Mouse (Mus musculus) MEL (cell line): ENCODE data around the gene Rps11. TPM values are rescaled to one million over a fixed set of nuclear protein-coding genes. Genes with fewer than 3 reads are reported as not detected.

ENCODE experiments used
- DNase-seq: peaks from one replicate; pipeline ENCODE4 v3.0.0; 2011; ENCODE audit warnings: low read depth, low spot score
- H3K27ac ChIP-seq: 2 replicates; pipeline ENCODE4 v1.5.1; 2012; ENCODE audit warnings: low read depth, mild to moderate bottlenecking, control low read depth, low read length, moderate library complexity; ENCODE audit not compliant: control insufficient read depth
- H3K27me3 ChIP-seq, 2 experiments: fragments of 150-350 bp in 1 of 2; sonication (generic) in 1 of 2; 2 replicates each; pipeline ENCODE4 v1.6.1; 2012; ENCODE audit warnings: low read length in 2 of 2, mild to moderate bottlenecking in 2 of 2, improper control_type of control experiment in 1 of 2, moderate library complexity in 1 of 2; ENCODE audit not compliant: insufficient read depth in 2 of 2, control insufficient read depth in 1 of 2
- H3K36me3 ChIP-seq, 2 experiments: 2 replicates each; pipeline ENCODE4 v1.6.1; 2012 to 2014; ENCODE audit warnings: low read length in 2 of 2, improper control_type of control experiment in 1 of 2, inconsistent platforms in 1 of 2, mild to moderate bottlenecking in 1 of 2; ENCODE audit not compliant: insufficient read depth in 2 of 2, control insufficient read depth in 1 of 2
- H3K4me1 ChIP-seq, 2 experiments: fragments of 150-350 bp in 1 of 2; sonication (generic) in 1 of 2; 2 replicates each; pipeline ENCODE4 v1.6.1; 2012; ENCODE audit warnings: low read length in 2 of 2, improper control_type of control experiment in 1 of 2, mild to moderate bottlenecking in 1 of 2; ENCODE audit not compliant: insufficient read depth in 2 of 2, control insufficient read depth in 1 of 2
- H3K4me3 ChIP-seq, 2 experiments: fragments of 150-350 bp in 1 of 2; sonication (generic) in 1 of 2; 2 replicates each; pipeline ENCODE4 v1.5.1; 2012; ENCODE audit warnings: low read depth in 2 of 2, low read length in 2 of 2, mild to moderate bottlenecking in 2 of 2, moderate library complexity in 2 of 2, control low read depth in 1 of 2, improper control_type of control experiment in 1 of 2; ENCODE audit not compliant: control insufficient read depth in 1 of 2, insufficient read depth in 1 of 2
- H3K79me2 ChIP-seq: 2 replicates; pipeline ENCODE4 v1.6.1; 2012; ENCODE audit warnings: mild to moderate bottlenecking, low read length, moderate library complexity; ENCODE audit not compliant: control insufficient read depth, poor library complexity, insufficient read depth
- H3K9ac ChIP-seq: 2 replicates; pipeline ENCODE4 v1.6.1; 2012; ENCODE audit warnings: low read depth, mild to moderate bottlenecking, control low read depth, low read length, moderate library complexity; ENCODE audit not compliant: control insufficient read depth, poor library complexity, severe bottlenecking
- H3K9me3 ChIP-seq: fragments of 150-350 bp; sonication (generic); replicated peaks from 2 replicates; pipeline ENCODE4 v1.6.1; 2012; ENCODE audit warnings: mild to moderate bottlenecking, low read length, improper control_type of control experiment, moderate library complexity; ENCODE audit not compliant: insufficient read depth
- BHLHE40 ChIP-seq: IDR thresholded peaks from 2 replicates; pipeline ENCODE4 v1.6.1; 2012; ENCODE audit warnings: low read depth, mild to moderate bottlenecking, inconsistent platforms, low read length, improper control_type of control experiment, borderline replicate concordance
- CTCF ChIP-seq, 3 experiments: IDR thresholded peaks in 2 of 3; conservative IDR thresholded peaks in 1 of 3; 2 replicates each; pipeline ENCODE4 v1.5.1; 2011 to 2012; ENCODE audit warnings: low read length in 3 of 3, low read depth in 2 of 3, mild to moderate bottlenecking in 2 of 3, improper control_type of control experiment in 1 of 3, inconsistent platforms in 1 of 3, mixed read lengths in 1 of 3, moderate library complexity in 1 of 3; ENCODE audit not compliant: control insufficient read depth in 1 of 3, insufficient read depth in 1 of 3, poor library complexity in 1 of 3, severe bottlenecking in 1 of 3
- ELF1 ChIP-seq: IDR thresholded peaks from 2 replicates; pipeline ENCODE4 v1.6.1; 2014; ENCODE audit warnings: low read depth, mild to moderate bottlenecking, inconsistent platforms, low read length, improper control_type of control experiment, moderate library complexity
- EP300 ChIP-seq, 2 experiments: IDR thresholded peaks; 2 replicates each; pipeline ENCODE4 v1.6.1; 2011; ENCODE audit warnings: improper control_type of control experiment in 2 of 2, low read length in 2 of 2, low read depth in 1 of 2, mild to moderate bottlenecking in 1 of 2
- GABPA ChIP-seq: IDR thresholded peaks from 2 replicates; pipeline ENCODE4 v1.6.1; 2012; ENCODE audit warnings: low read depth, mild to moderate bottlenecking, inconsistent platforms, low read length, improper control_type of control experiment, moderate library complexity
- HCFC1 ChIP-seq: IDR thresholded peaks from 2 replicates; pipeline ENCODE4 v1.6.1; 2012; ENCODE audit warnings: low read depth, mild to moderate bottlenecking, inconsistent platforms, low read length, improper control_type of control experiment, moderate library complexity
- JUND ChIP-seq: IDR thresholded peaks from 2 replicates; pipeline ENCODE4 v1.6.1; 2011; ENCODE audit warnings: low read depth, mild to moderate bottlenecking, improper control_type of control experiment, low read length
- KAT2A ChIP-seq: conservative IDR thresholded peaks from 2 replicates; pipeline ENCODE4 v1.6.1; 2012; ENCODE audit warnings: low read depth, low read length, improper control_type of control experiment, inconsistent platforms
- MAX ChIP-seq: IDR thresholded peaks from 2 replicates; pipeline ENCODE4 v1.6.1; 2011; ENCODE audit warnings: low read length, improper control_type of control experiment
- MAZ ChIP-seq: IDR thresholded peaks from 2 replicates; pipeline ENCODE4 v1.6.1; 2012; ENCODE audit warnings: low read depth, mild to moderate bottlenecking, inconsistent platforms, low read length, improper control_type of control experiment
- MEF2A ChIP-seq: IDR thresholded peaks from 2 replicates; pipeline ENCODE4 v1.6.1; 2014; ENCODE audit warnings: low read depth, mild to moderate bottlenecking, inconsistent platforms, low read length, improper control_type of control experiment; ENCODE audit not compliant: poor library complexity, insufficient replicate concordance, severe bottlenecking; ENCODE audit errors: extremely low read depth
- NELFE ChIP-seq: IDR thresholded peaks from 2 replicates; pipeline ENCODE4 v1.6.1; 2011; ENCODE audit warnings: low read depth, low read length, improper control_type of control experiment
- POLR2A ChIP-seq, 2 experiments: IDR thresholded peaks; 2 replicates each; pipeline ENCODE4 v1.6.1; 2011 to 2012; ENCODE audit warnings: low read length in 2 of 2, mild to moderate bottlenecking in 2 of 2, control low read depth in 1 of 2, improper control_type of control experiment in 1 of 2, low read depth in 1 of 2, moderate library complexity in 1 of 2; ENCODE audit not compliant: control insufficient read depth in 1 of 2, insufficient read depth in 1 of 2, poor library complexity in 1 of 2
- POLR2AphosphoS2 ChIP-seq: IDR thresholded peaks from 2 replicates; pipeline ENCODE4 v1.6.1; 2011; ENCODE audit warnings: low read length, improper control_type of control experiment
- POLR2AphosphoS5 ChIP-seq: IDR thresholded peaks from 2 replicates; pipeline ENCODE4 v1.6.1; 2012; ENCODE audit warnings: low read depth, borderline replicate concordance, mild to moderate bottlenecking, inconsistent platforms, low read length, moderate library complexity, mixed read lengths
- RAD21 ChIP-seq: IDR thresholded peaks from 2 replicates; pipeline ENCODE4 v1.6.1; 2011; ENCODE audit warnings: mild to moderate bottlenecking, low read depth, low read length, improper control_type of control experiment
- RCOR1 ChIP-seq: IDR thresholded peaks from 2 replicates; pipeline ENCODE4 v1.6.1; 2012; ENCODE audit warnings: low read depth, mild to moderate bottlenecking, inconsistent platforms, low read length, improper control_type of control experiment
- SIN3A ChIP-seq: IDR thresholded peaks from 2 replicates; pipeline ENCODE4 v1.6.1; 2012; ENCODE audit warnings: low read length, improper control_type of control experiment, inconsistent platforms
- TBP ChIP-seq: IDR thresholded peaks from 2 replicates; pipeline ENCODE4 v1.8.0; 2011; ENCODE audit warnings: low read depth, low read length, improper control_type of control experiment
- UBTF ChIP-seq: IDR thresholded peaks from 2 replicates; pipeline ENCODE4 v1.6.1; 2012; ENCODE audit warnings: low read depth, mild to moderate bottlenecking, inconsistent platforms, low read length, improper control_type of control experiment, moderate library complexity, borderline replicate concordance; ENCODE audit not compliant: insufficient read depth
- USF1 ChIP-seq: IDR thresholded peaks from 2 replicates; pipeline ENCODE4 v1.6.1; 2014; ENCODE audit warnings: low read depth, mild to moderate bottlenecking, inconsistent platforms, low read length, improper control_type of control experiment, moderate library complexity
- USF2 ChIP-seq, 2 experiments: IDR thresholded peaks; 2 replicates each; pipeline ENCODE4 v1.6.1; 2011 to 2012; ENCODE audit warnings: improper control_type of control experiment in 2 of 2, low read length in 2 of 2, borderline replicate concordance in 1 of 2, inconsistent platforms in 1 of 2, low read depth in 1 of 2, mild to moderate bottlenecking in 1 of 2; ENCODE audit not compliant: insufficient read depth in 1 of 2
- ZC3H11A ChIP-seq: IDR thresholded peaks from 2 replicates; pipeline ENCODE4 v1.6.1; 2012; ENCODE audit warnings: low read depth, mild to moderate bottlenecking, inconsistent platforms, low read length, improper control_type of control experiment
- ZKSCAN1 ChIP-seq: IDR thresholded peaks from 2 replicates; pipeline ENCODE4 v1.6.1; 2012; ENCODE audit warnings: low read depth, mild to moderate bottlenecking, inconsistent platforms, low read length, improper control_type of control experiment, moderate library complexity
- ZMIZ1 ChIP-seq: IDR thresholded peaks from 2 replicates; pipeline ENCODE4 v1.6.1; 2012; ENCODE audit warnings: low read depth, mild to moderate bottlenecking, inconsistent platforms, low read length, improper control_type of control experiment, moderate library complexity
- ZNF384 ChIP-seq: IDR thresholded peaks from 2 replicates; pipeline ENCODE4 v1.6.1; 2012; ENCODE audit warnings: low read depth, mild to moderate bottlenecking, inconsistent platforms, low read length, improper control_type of control experiment
- polyA plus RNA-seq, 2 experiments: library from polyadenylated mRNA; stranded (reverse) in 1 of 2; unstranded in 1 of 2; fragments of >175 nt in 1 of 2; fragments of >200 nt in 1 of 2; gene quantifications; 2 replicates each; pipeline versions ENCODE4 v1.2.1 to v1.2.4; 2012; ENCODE audit warnings: low replicate concordance in 2 of 2, low read depth in 1 of 2; ENCODE audit not compliant: insufficient read length in 2 of 2, insufficient read depth in 1 of 2, missing spikeins in 1 of 2
- total RNA-seq: library from RNA; depleted of rRNA; stranded (reverse); fragments of 300-350 nt; gene quantifications from 2 replicates; pipeline ENCODE4 v1.2.3, GENCODE M21; 2012

Gene Rps11
- total and polyA plus RNA-seq, 3 experiments: 2,708 to 5,434 (median 3,189) TPM

DNA sequence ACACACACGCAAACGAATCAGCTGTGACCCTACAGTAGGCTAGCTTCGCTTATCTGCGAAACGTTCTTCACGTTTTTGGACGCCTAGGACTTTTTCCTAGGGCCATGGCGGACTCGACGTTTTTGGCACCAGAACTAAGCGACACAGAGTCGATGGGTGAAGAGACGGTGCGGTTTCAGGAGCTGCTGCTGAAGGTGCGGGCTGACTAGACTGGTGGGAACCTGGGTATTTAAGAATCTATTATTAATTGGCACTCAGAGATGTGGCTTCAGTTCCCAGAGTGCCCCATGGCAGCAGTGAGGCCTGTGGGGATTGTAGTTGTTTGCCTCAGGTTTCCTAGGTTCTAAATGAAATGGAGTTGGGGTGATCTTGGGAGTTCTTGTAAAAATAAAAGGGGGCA lies 32.0 kb upstream of the Rps11 start:
- Histone ChIP-seq H3K4me1 (peaks cover 4 to 12% of the 10 kb centered on the region in 2 experiments; a peak in 3 of 4 replicates), H3K9ac (no peak overlapping the region; the same call in 1 of the 2 replicates), H3K27ac (no peak overlapping the region; the same call in 1 of the 2 replicates), H3K36me3 (peaks cover 0 to 7% of the 10 kb centered on the region in 2 experiments; a peak in 2 of 4 replicates), H3K27me3 (no peaks in the 10 kb centered on the region), H3K9me3 (no peaks in the 10 kb centered on the region), H3K4me3 (peak overlapping the region; percentile 27 to 34; a peak in 2 of 4 replicates), H3K79me2 (peaks cover 7% of the 10 kb centered on the region; the same call in 1 of the 2 replicates)
- TF ChIP-seq MEF2A (no peak), ELF1 (no peak), UBTF (no peak), SIN3A (no peak), CTCF (IDR thresholded peaks at IDR 0.05 in 2 of 3, conservative IDR thresholded peaks at IDR 0.05 in 1 of 3; ENCODE audit: control insufficient read depth in 1 of 3, insufficient read depth in 1 of 3, low read depth in 2 of 3, low read length in 3 of 3, poor library complexity in 1 of 3, severe bottlenecking in 1 of 3) (no peak), MAX (no peak), EP300 (IDR thresholded peaks at IDR 0.05; ENCODE audit: low read depth in 1 of 2, low read length in 2 of 2) (no peak), ZNF384 (no peak)
- no peak for DNase-seq

DNA sequence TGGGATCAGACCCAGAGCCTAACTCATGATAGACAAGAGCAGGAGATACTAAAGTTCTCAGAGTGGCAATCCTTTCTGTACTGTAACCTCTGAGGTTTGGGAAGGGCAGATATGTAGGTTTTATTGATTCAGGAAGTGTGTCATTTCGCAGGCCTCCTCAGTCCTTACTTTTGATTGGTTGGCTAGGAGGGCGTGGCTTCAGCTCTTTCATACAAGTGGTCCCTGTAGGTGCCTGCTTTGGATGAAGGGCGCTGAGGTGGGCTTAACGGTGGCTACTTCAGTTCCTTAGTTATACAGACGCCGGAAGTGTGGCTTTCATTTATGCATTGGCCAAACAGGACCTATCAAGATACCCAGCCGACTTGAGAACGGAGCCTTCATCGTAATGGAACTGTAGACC lies 31.4 kb upstream of the Rps11 start:
- no peaks in the 10 kb centered on the region for H3K27me3 ChIP-seq
- peaks cover 7% of the 10 kb centered on the region; the same call in 1 of the 2 replicates for H3K79me2 ChIP-seq
- peak overlapping the region; percentile 27 to 34 for H3K4me3 ChIP-seq
- peak overlapping the region; percentile 84 for H3K27ac ChIP-seq
- no peak for TF ChIP-seq EP300 (IDR thresholded peaks at IDR 0.05; ENCODE audit: low read depth in 1 of 2, low read length in 2 of 2)
- TF ChIP-seq POLR2AphosphoS2: peak; percentile 85
- TF ChIP-seq USF1: 0 out of 2 replicates have a peak, but pooled peaks have one; percentile 30
- no peak for TF ChIP-seq KAT2A
- no peak for TF ChIP-seq RAD21
- TF ChIP-seq ELF1: peak; percentile 48; the same call in 1 of the 2 replicates
- no peak for TF ChIP-seq MAX
- TF ChIP-seq POLR2AphosphoS5: no peak
- TF ChIP-seq SIN3A: peak; percentile 46; the same call in 1 of the 2 replicates
- TF ChIP-seq MAZ: no peak
- no peak for TF ChIP-seq USF2 (IDR thresholded peaks at IDR 0.05; ENCODE audit: borderline replicate concordance in 1 of 2, insufficient read depth in 1 of 2, low read depth in 1 of 2, low read length in 2 of 2)
- peak in 1 of 2 experiments; percentile 80; a peak in 2 of 4 replicates for TF ChIP-seq POLR2A (IDR thresholded peaks at IDR 0.05; ENCODE audit: control insufficient read depth in 1 of 2, insufficient read depth in 1 of 2, low read depth in 1 of 2, low read length in 2 of 2, poor library complexity in 1 of 2)
- TF ChIP-seq RCOR1: no peak
- no peak for TF ChIP-seq GABPA
- TF ChIP-seq ZC3H11A: no peak
- TF ChIP-seq ZKSCAN1: no peak
- peak; percentile 77 for TF ChIP-seq HCFC1
- peak; percentile 66 for TF ChIP-seq NELFE
- TF ChIP-seq JUND: no peak
- peak; percentile 81; the same call in 1 of the 2 replicates for TF ChIP-seq ZMIZ1
- no peak for TF ChIP-seq BHLHE40
- TF ChIP-seq TBP: peak; percentile 93
- H3K4me1 ChIP-seq: peaks cover 4 to 12% of the 10 kb centered on the region in 2 experiments; a peak in 3 of 4 replicates
- peak; percentile 94 for DNase-seq
- H3K9me3 ChIP-seq: no peaks in the 10 kb centered on the region
- peaks cover 0 to 7% of the 10 kb centered on the region in 2 experiments; a peak in 2 of 4 replicates for H3K36me3 ChIP-seq
- H3K9ac ChIP-seq: peak overlapping the region; percentile 49
